Mouse (Mus musculus) ZHBTc4 (cell line): Measurements from ENCODE around the gene Aarsd1.
"Not testable (repeated sequence)": the region's sequence is repeated elsewhere in the genome, so short reads cannot be mapped to it uniquely, and the experiment has no call there.

Experiments used
- DNase-seq: peaks from one replicate; pipeline ENCODE4 v3.0.0-alpha.2; 2011; ENCODE audit warnings: low read depth, low spot score

Aarsd1 gene

GRCm38 (mm10) chr11:101378926-101379325 is 38.5 kb downstream of the Aarsd1 start:
- DNase-seq = no peak

GRCm38 (mm10) chr11:101378196-101378595 is 39.2 kb downstream of the Aarsd1 start:
- not testable (repeated sequence) for DNase-seq

GRCm38 (mm10) chr11:101374421-101374938 is 42.9 kb downstream of the Aarsd1 start:
- DNase-seq = no peak

- DNase-seq = no peak
These were observed 47.3 kb downstream of the Aarsd1 start for GRCm38 (mm10) chr11:101370141-101370540.

- no peak for DNase-seq
These were observed 50.0 kb downstream of the Aarsd1 start, which contains the start of gene G6pc for GRCm38 (mm10) chr11:101367326-101367935. G6pc (plus strand) TSS chr11:101367561.

- DNase-seq = no peak
These were observed 52.9 kb downstream of the Aarsd1 start for GRCm38 (mm10) chr11:101364531-101364931.

GRCm38 (mm10) chr11:101360651-101361113 is 56.7 kb downstream of the Aarsd1 start:
- DNase-seq = no peak

- no peak for DNase-seq
These were observed 57.6 kb downstream of the Aarsd1 start for GRCm38 (mm10) chr11:101359776-101360175.

- DNase-seq = no peak
These were observed 59.8 kb downstream of the Aarsd1 start for GRCm38 (mm10) chr11:101357505-101358182.
